Mouse (Mus musculus) cortical plate, adult 2 months (tissue): Measurements from ENCODE around the gene Prpf38b.

Experiments used
- CTCF ChIP-seq: fragments of 200-500 bp; IDR thresholded peaks from 2 replicates; pipeline ENCODE4 v1.5.1; 2011; ENCODE audit warnings: mild to moderate bottlenecking, control low read depth, low read length; ENCODE audit not compliant: insufficient read depth; ENCODE audit errors: extremely low read depth
- POLR2A ChIP-seq: fragments of 200-500 bp; IDR thresholded peaks from 2 replicates; pipeline ENCODE4 v1.6.1; 2011; ENCODE audit warnings: mild to moderate bottlenecking, low read length, control low read depth; ENCODE audit not compliant: insufficient read depth; ENCODE audit errors: extremely low read depth

DNA sequence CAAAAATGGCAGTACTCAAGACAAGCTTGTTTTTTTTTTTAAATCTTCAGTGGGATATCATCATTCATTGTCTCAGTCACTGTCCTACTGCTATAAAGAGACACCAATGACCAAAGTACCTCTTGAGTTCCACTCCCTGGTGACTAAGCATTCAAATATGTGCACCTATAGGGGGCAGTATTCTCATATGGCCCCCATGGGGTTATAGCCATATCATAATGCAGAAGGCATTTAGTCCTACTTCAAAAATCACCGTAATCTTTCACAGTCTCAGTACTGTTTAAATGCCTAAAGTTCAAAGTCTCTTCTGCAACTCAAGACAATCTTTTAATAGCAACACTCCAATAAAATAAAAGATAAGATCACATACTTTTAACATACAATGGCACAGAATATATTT, 7.3 kb upstream of the Prpf38b start:
- TF ChIP-seq POLR2A = no peak
- TF ChIP-seq CTCF = no peak
